Mouse (Mus musculus) adrenal gland, postnatal 36 days (tissue): ENCODE results near the gene Stap1. TPM values are rescaled to one million over a fixed set of nuclear protein-coding genes. Genes with fewer than 3 reads are reported as not detected.

Experiments
- DNase-seq, 2 experiments: peaks; one replicate each; pipeline ENCODE4 v3.0.0; 2021; ENCODE audit warnings: mixed read lengths in 1 of 2
- long read RNA-seq, 2 experiments: library from polyadenylated mRNA; stranded (forward); transcript quantifications; one replicate each; pipeline ENCODE4 v2.0.0; 2021; ENCODE audit warnings: borderline sequencing depth in 2 of 2
- total RNA-seq, 2 experiments: library from RNA; stranded (reverse); gene quantifications; 2 replicates each; pipeline ENCODE4 v1.2.3; 2021

Stap1 gene
- total RNA-seq = under 1 TPM; 0.59 to 0.60 TPM
- long read RNA-seq, experiment 1 = 0 reads
- long read RNA-seq, experiment 2 = 0 reads

DNA sequence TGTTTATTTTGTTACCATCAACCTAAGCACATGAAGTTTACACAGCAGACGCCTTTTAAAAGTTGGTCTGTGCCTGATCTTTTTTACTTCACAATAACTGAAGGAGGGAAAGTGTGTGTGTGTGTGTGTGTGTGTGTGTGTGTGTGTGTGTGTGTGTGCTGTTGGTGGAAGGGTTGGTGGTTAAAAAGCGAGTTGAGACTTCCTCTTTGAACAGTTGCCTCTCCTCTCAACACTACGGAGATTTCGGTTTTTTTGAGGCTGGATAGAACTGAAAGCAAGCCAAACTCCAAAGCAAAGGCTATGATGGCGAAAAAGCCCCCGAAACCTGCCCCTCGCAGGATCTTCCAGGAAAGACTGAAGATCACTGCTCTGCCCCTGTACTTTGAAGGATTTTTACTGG is at the start of gene Stap1:
Stap1 (plus strand) TSS at position 209 of the 400 bp plus-strand sequence.
- DNase-seq = peak in 1 of 2 experiments; percentile 5

- no peak for DNase-seq
These were observed 41.7 kb upstream of the Stap1 start for GRCm38 (mm10) chr5:86029820-86030219.

GRCm38 (mm10) chr5:86063501-86063900 is 8.0 kb upstream of the Stap1 start:
- DNase-seq = no peak

DNA sequence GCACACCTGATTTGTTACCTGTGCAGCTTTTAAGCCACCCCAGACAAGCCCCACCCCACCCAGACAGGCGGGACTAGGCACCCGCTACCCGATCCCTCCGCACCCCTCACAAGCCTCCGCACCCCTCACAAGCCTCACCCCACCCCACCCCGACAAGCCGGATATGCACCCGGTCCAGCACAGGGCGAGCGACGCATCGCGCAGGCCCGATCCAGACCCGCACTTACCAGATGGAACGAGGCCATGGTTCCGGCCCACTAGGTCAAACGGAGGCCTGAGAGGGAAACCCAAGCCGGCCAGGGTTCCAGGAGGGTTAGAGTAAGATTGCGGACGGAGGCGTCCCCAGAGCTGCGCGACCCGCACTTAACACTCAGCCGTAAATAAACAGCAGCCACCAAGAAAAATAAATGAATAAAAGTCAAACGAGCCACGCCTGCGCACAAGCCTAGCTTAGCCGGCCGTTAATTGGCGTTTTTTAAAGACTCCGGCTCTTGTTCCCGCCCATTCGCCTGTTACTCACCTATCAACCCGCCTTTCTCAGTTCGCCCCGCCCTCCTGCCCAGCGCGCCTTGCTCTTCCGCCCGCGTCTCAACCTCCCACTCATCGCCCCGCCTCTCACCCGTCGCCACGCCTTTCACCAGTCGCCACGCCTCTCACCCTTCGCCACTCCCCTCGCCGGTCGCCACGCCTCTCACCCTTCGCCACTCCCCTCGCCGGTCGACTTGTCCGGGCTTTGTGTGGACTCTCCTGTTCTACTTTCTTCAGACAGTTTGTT is 6.3 kb upstream of the Stap1 start, which contains the start of gene Cenpc1:
Cenpc1 (minus strand) TSS at position 483 of the 775 bp plus-strand sequence.
- peak; percentile 98 to 99 for DNase-seq

- no peak for DNase-seq
These were observed 5.5 kb upstream of the Stap1 start for GRCm38 (mm10) chr5:86065876-86066550.

DNA sequence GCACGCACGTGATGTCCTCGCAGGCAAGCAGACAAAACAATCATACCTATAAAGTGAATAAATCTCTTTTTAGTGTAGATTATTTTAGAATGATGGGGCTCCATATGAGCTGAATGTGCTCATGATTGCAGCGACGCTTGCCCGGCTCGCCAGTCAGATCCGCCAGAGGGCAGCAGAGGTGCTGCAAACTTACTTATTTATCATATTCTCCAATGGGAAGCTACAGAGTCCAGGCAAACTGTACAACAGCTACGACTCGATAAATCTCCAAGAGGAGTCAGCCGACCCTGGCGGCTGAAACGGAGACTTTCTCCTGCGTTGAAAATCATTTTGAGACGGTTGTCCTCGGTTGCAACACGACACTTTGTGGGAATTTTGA is 5.0 kb upstream of the Stap1 start:
- DNase-seq = peak; percentile 89 to 92

- DNase-seq = peak; percentile 4 to 21
These were observed 3.1 kb upstream of the Stap1 start for GRCm38 (mm10) chr5:86068451-86068850.

DNA sequence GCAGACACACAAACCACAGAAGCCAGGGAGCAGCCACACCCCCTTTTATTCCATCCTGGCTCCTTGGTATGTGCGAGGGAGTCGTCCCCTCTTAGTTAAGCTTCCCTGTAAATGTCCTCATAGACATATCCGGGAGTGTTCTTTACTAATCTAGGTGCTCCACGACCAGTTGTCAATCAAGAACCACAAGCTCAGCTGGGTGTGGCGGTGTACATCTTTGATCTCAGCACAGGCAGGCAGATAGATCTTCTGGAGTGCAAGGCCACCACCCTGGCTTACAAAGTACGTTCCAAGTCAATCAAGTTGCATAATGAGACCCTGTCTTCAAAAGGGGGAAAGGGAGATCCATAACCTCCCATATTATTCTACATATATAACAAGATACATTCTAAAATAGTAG is 2.4 kb upstream of the Stap1 start:
- no peak for DNase-seq

- no peak for DNase-seq
These were observed 1.3 kb downstream of the Stap1 start for GRCm38 (mm10) chr5:86072756-86073386.

GRCm38 (mm10) chr5:86078720-86079334 is 7.3 kb downstream of the Stap1 start:
- DNase-seq = no peak

- no peak for DNase-seq
These were observed 12.4 kb downstream of the Stap1 start for GRCm38 (mm10) chr5:86083987-86084386.

DNA sequence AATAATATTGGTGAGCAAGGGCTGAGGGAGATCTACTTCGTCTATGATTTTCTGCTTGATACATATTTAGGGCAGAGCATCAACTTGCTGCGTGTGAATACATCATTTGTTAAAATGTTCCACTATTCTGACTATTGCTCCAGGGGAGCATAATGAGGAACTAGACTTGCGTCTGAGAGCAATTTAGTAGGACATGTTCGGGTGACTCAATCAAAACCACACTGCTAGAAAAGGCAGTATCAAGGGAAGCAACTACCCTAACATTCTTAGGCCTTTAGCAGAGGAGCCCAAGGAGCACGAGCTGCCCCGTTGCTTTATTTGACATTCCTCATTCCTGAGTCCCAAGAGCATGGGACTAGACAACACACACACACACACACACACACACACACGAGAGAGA is 13.4 kb downstream of the Stap1 start:
- no peak for DNase-seq

GRCm38 (mm10) chr5:86086751-86087150 is 15.2 kb downstream of the Stap1 start:
- no peak for DNase-seq

- no peak for DNase-seq
These were observed 23.2 kb downstream of the Stap1 start for GRCm38 (mm10) chr5:86094754-86095153.

- no peak for DNase-seq
These were observed 27.4 kb downstream of the Stap1 start for GRCm38 (mm10) chr5:86098988-86099387.

- no peak for DNase-seq
These were observed 29.1 kb downstream of the Stap1 start for GRCm38 (mm10) chr5:86100621-86101020.

DNA sequence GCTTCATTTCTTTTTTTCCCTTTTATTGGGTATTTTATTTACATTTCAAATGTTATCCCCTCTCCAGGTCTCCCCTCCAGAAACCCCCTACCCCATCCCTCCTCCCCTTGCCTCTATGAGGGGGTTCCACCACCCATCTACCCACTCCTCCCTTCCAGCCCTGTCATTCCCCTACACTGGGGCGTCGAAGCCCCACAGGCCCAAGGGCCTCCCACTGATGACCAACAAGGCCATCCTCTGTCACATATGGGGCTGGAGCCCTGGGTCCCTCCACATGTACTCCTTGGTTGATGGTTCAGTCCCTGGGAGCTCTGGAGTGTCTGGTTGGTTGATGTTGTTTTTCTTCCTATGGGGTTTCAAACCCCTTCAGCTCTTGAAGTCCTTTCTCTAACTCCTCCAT is 30.6 kb downstream of the Stap1 start:
- DNase-seq = no peak

GRCm38 (mm10) chr5:86106610-86107009 is 35.1 kb downstream of the Stap1 start:
- no peak for DNase-seq

DNA sequence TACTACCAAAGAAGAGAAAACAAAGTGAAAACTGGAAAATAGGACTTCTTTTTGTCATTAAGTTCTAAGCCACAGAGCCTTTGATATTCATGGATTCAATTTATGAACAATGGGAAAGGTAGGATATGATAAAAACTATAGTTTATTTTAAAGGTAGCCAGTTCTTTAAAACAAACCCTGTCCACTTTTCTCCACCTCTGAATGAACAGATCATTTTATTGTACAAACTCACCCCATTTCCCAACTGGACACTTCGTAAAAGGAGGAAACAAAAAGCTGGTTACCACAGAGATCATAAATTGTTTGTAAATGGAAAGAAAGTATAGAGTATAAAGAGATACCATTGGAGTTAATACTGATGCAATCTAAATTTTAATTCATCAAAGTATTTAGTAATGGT is 39.5 kb downstream of the Stap1 start:
- no peak for DNase-seq

- peak; percentile 24 to 37 for DNase-seq
These were observed 41.5 kb downstream of the Stap1 start for GRCm38 (mm10) chr5:86113037-86113436.

GRCm38 (mm10) chr5:86113997-86114396 is 42.5 kb downstream of the Stap1 start:
- DNase-seq = peak; percentile 8 to 16

DNA sequence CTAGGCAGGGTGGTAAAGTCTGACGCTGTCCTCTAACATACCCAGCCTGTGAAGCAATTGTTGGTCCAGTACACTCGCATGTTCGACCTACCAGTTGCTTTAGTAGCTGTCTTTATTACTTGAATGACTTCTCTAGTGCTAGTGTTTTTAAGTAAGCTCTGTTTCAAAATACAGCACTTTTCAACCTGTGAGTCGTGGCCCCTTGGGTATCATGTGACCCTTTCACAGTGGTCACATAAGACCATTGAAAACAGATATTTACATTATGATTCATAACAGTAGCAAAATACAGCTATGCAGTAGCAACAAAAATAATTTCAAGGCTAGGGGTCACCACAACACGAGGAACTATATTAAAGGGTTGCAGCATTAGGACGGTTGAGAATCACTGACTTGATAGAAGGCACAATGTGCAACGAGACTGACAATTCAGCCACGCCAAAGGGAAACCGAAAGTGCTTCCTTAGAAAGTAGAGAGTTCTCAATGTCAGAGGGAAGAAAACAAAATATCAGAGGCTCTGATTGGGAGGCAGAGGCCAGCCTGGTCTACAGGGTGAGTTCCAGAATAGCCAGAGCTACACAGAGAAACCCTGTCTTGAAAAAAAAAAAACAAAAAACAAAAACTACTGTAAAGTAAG is 47.0 kb downstream of the Stap1 start:
- peak; percentile 3 to 6 for DNase-seq
